Mouse (Mus musculus) fat pad, adult 2 months (tissue): ENCODE results near the gene Prr7.
"Not testable (repeated sequence)": the region's sequence is repeated elsewhere in the genome, so short reads cannot be mapped to it uniquely, and the experiment has no call there.

Experiments
- DNase-seq: peaks from one replicate; pipeline ENCODE4 v3.0.0-alpha.2; 2011; ENCODE audit warnings: low read depth, low spot score; ENCODE audit errors: extremely low read depth

Prr7 gene

DNA sequence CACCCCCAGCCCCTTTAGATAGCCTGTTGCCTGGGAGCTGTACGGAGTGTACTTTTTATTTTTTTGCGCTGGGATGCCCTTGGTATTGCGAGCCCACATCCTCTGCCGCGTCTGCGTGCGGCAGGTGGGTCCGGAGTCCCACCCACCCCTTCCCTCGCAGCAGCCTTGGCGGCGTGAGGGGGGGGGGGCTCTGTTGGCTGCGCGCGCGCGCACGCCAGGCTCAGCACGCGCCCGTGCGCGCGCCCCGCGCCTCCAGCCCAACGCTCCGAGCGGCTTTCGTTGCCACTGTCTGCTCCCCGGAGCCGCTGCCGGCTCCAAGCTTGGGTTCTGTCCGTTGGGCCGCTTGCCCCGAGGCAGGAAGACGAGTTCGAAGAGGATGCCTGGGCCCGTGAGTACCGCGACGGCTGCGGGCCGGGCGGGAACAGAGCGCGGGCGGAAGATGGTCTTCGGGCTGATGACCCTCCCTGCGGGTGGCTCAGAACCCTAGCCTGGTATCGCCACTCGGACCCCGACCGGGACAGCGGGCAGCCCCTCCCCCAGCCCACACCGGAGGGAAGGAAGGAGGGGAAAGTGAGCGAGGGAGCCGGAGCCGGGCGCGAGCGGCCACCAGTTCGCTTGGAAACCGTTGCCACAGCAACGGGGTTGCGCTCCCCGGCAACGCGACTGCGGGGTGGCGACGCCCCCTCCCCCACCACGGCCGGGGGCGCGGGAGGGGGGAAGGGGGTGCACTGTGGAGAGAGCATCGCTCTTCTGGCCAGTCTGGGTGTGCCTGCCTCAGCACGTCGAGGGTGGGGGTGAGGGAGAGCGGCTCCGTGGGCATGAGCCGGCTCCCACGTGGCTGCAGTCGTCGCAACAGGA lies at the start of gene Prr7:
Prr7 (plus strand) TSS at position 241 of the 858 bp plus-strand sequence.
- no peak for DNase-seq

DNA sequence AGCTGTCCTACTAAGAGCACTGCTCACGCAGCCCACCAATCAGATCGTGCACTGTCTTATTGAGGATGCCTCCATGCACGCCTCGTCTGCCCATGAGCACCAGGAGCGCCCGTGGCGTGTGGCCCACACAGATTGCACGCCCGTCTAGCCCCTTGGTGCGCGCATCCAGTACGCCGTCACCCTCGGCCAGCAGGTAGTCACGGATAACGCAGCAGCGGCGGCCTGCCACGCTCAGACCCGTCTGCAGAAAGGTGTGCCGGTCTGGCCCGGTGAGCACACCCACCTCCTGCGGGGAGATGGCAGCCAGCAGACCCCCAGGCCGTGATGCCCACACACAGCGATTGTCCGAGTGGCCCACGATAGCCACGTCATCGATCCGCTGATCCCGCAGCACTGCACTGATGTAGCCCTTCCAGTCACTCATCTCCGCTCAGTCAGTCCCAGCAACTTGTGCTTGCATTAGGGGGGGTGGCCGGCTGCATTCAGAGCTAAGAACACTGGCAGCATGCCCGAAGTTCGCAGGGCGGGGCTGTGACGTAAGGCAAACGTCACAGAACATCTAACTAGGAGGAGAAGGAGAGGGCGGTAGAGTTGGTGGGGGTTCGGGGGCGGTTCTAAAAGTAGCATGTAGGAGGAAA lies 49.2 kb upstream of the Prr7 start, which contains the start of gene Pfn3:
Pfn3 (minus strand) TSS at position 490 of the 638 bp plus-strand sequence.
- DNase-seq, result no peak

DNA sequence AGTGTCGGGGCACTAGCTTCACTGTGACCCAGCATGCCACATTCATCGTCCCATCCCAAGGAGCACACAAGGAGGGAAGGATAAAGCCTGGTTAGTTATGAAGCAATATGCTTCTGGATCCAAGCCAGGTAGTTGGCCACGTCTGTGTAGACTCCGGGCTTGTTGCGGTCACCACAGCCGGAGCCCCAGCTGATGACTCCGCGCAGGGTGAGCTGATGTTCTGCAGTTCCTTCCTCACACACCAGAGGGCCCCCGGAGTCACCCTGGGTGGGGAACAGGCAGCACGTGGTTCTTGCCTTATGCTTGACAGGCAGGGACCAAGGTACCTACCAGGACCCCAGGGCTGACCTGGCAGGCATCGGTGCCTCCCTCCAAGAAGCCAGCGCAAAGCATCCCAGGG lies 46.1 kb upstream of the Prr7 start:
- no peak for DNase-seq

DNA sequence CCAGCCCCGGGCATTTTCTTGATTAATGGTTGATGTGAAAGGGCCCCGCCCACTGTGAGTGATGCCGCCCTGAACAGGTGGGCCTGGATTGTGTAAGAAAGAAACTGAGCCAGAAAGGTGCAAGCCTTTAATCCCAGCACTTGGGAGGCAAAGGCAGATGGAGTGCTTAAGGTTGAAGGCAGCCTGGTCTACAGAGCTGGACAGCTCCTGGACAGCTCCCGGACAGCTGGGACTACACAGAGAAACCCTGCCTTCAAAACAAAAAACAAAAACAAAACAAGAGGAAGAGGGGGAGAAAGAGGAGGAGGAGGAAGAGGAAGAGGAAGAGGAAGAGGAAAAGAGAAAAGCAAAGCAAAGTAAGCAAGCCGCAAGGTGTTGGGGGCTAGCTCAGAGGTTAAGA lies 44.9 kb upstream of the Prr7 start:
- DNase-seq, result no peak

DNA sequence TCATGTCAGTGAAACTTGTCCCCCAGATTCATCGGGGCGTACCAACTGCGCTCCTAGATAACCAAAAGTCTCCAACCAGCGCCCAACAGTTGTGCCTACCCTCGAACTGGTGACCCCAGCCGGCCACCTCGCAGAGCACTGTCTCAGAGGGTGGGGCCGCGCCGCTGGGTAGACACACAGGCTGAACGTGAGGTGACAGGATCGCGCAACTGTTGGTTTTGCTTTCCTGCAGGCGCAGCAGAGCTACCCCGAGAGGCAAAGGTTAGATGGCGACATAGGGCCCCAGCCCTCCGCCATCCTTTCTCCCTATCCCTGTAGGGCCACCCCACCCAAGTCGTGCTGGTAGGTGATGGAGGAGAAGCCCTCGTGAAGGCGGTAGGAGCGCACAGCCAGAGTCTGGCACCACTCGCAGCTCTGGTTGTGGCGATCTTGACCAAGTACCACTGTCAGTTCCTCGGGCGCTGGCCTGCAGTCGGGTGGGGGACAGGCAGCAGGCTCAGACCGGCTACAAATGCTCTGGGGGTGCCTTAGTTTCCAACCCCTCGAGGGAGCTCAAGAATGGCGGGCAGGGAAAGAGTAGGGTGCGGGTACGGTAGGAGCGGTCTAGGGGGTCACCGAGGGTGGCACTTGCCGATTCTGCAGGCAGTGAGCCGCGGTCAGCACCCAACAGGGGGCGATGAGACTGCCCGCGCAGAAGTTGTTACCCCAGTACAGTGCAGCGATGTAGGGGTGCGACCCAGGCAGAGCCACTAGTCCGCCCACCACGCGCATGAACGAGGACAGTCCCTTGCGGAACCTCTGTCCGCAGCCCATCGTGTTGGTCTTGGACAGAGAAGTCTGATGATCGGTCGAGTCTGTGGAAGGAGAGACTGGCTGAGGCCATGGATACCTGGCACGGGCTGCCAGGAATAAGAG lies 43.8 kb upstream of the Prr7 start:
- DNase-seq, result no peak

DNA sequence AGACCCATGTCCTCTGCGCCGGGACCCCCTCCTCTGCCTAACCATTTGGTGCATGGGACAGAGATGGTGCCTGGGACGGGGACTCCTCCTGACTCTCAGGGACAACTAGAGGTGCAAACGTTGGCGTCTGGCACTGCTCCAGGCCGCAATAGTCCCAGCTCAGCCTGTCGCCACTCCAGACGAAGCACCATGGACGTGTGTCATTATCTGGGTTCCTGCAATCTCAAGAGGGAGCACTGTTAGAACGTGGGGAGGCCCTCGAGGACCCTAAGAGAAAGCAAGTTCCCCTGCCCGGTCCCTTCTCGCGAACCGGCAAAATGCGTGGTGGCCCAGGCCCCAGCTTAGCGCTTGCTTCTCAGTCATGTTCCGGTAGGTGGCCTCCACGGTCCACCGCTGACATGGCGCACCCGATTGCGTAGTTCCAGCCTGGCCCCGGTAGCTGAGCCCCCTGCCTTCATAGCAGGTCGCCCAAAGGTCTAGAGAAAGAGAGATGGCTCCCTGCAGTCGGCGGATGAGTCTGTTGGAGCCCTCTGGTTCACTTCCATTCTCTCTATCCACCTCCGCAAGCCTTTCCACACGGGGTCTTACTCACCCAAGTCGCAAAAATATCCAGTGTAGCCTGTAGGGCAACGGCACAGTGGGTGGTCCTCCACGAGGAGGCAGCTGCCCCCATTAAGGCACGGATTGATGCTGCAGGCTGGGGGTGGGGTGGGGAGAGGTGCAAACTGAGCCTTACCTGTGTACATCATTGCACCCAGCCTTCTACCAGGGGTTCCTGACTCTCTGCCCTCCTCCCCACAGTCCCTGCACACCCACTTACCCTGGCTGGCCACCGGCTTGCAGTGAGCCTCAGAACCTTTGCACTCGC lies 42.9 kb upstream of the Prr7 start:
- DNase-seq, result no peak

DNA sequence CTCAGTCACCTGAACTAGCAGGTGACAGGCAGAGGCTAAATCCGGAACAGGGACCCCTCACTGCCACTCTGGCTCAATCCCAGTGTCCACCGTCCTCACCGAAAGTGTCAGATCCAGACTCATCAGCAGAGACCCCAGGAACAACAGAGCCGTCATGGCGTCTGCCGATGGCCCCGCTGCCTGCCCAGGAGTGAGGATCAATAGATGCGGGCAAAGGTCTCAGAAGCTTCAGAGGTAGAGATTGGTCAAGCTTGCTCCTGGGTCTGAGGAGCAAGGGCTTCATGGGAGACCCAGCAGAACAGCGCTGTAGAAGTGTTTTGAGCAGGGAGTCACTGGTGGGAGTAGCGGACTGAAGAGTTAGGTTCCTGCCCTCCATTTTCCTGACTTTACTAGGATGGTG lies 37.5 kb upstream of the Prr7 start, which contains the start of gene F12:
F12 (minus strand) TSS at position 181 of the 400 bp plus-strand sequence.
- no peak for DNase-seq

DNA sequence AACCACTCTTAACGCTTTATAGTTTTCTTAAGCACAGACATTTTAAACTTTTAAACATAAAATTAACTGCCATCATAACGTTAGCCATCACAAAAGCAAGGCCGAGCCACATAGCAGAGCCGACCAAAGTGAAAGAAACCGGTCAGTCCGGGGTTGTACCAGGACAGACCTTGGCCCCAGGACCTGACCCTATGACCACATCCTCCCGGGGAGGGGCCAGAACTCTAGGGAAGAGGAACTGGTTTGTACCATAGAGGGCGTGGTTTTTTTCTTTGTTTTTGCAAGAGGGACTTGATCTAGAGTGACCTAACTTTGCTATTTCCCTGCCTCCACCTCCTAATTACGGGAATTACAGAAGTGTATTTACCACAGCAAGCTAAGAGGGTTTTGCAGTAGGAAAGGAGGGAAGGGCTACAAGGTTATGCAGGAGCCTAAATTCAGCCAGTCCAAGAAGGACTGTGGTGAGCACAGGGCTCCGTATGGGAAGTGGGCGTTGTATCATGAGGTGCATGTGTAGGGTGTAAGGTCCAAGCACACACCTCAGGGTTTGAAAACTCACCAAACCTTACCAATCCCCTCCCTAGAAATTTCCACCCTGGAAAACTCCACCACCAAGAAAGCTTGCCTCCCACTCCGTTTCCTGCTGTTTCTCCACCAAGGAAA lies 34.7 kb upstream of the Prr7 start:
- DNase-seq, result no peak

DNA sequence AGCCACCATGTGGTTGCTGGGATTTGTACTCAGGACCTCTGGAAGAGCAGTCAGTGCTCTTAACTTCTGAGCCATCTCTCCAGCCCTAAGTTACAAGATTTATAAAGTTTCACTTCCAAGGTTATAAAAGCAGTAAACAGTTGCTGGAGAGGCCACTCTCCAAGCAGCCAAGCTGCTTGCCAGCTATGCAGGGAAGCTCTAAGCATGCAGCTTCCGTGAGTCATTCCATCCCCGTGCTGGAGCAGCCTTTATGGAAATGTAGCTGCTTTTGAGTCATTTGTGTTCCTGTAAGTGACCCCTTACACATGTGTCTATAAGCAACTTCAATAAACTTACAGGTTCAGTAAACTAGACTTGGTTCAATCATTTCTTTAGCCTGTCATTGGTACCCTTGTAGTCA lies 33.5 kb upstream of the Prr7 start:
- no peak for DNase-seq

DNA sequence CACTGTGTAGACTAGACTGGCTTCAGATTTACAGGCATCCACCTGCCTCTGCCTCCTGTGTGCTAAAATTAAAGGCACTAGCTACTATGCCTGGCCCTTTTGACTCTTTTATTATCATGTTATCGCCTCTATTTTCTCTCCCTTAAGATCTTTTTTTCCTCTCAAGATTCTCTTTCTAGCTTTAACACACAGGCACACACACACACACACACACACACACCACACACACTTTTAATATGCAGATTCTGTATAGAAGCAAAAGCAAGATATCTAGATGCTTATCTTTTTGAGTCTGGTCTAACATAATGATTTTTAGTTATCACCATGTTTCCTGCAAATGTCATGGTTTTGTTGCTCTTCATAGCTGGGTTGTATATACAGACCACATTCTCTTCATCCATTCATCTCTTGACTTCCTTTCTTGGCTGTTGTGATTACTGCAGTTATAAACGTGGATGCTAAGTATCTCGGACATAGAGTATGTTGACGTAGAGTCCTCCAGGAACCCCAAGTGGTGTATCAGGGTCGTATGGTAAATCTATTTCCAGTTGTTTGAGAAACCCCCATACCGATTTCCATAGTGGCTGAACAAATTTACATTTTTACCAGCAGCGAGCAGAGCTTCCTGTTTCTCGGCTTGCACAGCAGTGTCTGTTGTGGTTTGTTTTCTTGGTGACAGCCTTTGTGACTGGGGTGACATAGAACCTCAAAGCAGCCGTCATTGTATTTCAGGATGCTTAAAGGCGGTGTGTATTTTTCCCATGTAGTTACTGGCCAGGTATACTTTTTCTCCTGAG lies 32.0 kb upstream of the Prr7 start:
- DNase-seq, result no peak

DNA sequence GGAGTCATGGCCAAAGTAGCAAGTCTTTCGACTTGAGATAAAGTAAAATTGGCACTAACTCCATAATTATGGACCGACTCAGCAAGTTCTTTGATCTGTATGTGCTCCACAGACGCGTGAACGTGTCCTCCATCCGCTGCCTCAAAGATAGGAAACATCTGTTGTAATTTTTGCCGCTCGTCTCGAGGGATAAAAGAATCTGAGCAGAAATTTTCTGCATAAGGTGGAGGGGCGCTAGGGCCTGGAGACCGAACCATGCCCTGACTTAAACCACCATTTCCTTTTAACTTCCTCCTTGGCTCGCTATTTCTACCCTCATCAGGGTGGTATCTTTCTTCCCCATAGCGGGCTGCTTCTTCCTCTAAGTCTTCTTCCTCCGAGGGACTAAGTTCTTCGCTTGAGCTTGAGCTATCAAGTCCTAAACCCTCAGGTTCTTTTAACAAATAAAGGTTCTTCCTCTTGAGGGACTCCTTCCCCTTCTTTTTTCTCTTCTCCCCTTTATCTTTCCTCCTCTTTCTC lies 26.9 kb upstream of the Prr7 start:
- DNase-seq, result not testable (repeated sequence)

DNA sequence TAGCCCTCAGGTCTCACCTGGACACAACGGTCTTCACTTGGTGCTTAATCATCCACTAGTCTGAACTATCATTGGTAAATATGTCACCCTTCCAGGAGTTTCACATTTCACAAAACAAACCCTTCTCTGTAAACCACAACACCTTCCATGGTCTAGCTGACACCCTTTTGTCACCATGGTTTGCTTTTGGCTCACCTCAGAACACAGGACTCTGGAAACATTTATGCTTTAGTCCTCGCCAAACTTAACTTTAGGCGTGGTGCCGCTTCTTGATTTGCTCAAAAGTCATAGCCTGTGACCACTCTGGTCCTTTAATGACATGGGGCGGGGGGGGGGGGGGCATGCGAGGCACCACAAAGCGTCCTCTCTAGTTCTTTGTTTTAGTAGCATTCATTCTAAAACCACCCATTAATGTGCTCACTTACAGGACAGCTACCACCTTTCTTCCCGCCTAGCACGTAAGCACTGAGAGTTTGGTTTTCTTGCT lies 20.2 kb upstream of the Prr7 start:
- DNase-seq, result no peak

DNA sequence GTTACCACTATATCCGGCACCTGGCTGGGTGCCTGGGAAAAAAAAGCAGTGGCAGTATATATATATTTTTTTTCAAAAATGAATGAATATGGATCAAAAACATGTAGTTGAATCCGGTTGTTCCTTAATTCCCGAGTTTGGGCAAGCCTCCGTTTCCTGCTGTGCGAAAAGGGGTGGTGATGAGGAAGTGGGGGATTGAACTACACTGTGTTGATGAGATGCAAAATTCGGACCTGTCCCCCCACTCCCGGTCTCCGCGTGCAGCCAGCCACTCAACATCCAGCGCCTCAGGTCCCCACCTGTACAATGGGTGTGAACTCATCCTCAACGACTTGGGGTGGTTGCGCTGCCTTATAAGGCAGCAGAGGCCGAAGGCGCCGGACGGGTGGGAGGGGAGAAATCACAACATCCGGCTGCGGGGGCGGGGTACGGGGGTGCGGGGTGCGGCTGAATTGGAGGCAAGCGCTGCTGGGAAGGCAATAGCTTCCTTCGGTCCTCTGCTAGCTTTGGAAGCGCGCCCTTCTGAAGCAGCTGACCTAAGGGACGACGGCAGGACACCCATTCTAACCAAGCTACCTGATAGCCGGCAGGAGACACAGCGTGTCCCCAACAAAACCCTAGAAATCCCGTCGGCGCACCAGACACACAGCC lies 19.7 kb upstream of the Prr7 start:
- no peak for DNase-seq

DNA sequence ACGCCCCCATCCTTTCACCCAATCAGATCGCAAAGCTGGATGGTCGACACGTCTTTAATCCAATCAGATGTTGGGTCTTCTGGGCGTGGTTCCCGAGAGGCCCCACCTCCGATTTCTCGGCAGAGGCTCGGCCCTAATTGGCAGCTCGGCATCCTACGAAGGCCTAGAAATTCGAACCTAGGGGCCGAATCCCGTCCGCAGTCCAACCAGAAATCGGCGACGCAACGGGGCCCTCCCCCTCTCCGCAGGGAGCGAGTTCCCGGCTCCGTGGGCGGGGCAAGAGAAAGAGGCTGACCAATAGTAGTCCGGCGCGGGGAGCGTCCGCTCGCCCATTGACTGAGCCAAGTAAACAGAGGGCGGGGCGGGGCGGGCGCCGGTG lies 19.1 kb upstream of the Prr7 start, which contains the start of gene Grk6:
Grk6 (plus strand) TSS at position 136 of the 379 bp plus-strand sequence.
- DNase-seq, result peak; percentile 94

DNA sequence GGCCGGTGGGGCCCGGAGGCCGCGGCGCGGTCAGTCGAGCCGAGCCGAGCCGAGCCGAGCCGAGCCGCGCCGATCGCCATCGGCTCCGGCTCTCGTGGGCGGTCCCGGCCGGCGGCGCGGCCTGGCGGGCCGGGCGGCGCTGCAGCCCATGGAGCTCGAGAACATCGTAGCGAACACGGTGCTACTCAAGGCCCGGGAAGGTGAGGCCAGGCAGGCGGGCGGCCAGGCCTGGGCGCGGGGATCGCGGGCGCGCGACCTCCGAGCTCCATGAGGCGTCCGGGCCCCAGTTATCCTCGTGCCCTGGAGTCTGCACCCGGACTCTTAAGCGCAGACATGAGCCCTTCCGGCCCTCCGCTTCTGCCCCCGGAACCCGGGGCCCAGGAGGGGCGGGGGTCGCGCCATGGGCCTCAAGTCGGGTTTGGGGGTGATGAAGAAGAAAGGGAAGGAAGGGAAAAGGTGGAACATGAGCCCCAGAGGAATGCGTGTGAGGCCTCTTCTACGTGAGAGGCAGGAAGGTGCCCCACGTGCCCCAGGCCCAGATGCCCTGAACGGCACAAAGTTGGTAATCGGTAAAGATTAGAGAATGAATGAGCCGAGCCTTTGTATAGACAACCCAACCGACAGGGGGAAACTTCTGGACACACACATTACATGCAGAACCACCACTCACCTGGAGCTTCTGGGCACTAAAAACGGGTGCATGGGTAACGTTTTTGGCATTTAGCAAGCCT lies 18.5 kb upstream of the Prr7 start:
- DNase-seq, result no peak

DNA sequence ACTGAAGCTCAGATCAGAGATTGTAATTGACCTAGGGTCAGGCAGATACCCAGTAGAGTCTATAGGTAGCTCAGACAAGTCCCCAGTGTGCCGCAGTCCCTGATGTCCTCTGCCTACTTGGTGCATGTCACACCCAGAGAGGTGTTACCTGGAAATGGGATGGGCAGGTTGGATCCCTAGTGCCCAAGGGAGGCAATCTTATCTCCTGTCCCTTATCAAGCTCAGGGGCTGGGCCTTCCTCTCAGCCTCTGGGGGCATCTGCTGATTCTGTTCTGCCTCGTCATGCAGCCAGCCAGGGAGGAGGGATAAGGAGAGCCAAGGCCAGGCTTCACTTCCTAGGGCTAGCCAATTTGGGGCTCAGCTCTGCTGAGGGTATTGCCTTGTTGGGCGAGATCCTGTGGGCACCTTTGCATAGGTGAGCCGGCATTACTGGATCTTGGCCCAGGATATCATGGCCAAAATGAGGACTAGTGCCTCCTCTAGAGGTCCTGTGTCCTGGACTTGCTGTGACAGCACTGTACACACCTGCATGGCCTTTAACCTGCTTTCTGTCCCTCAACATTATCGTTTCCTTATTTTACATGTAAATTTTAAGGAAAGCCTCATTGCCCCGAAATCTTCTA lies 17.5 kb upstream of the Prr7 start:
- no peak for DNase-seq

DNA sequence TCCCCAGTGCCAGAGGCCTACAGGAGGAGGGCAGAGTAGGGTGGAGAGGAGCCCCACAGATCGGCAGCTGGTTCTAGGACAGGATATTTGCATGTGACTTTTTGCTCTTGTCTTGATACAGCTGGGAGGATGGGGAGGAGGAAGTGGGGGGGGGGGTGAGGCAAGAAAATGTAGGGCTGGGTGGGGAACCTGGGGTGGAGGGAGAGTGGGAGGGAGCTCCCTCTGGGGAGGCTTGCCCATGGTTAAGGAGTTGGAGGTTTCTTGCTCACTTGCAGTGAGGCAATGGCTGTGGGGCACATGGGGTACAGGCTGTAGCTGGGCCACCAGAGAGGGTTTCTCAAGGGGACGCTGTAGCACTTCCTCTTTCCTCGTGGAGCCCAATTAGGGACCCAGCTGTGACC lies 16.5 kb upstream of the Prr7 start:
- DNase-seq, result no peak
